Mouse (Mus musculus) embryonic facial prominence, embryonic 15.5 days (tissue): ENCODE results near the gene Mlst8. TPM values are rescaled to one million over a fixed set of nuclear protein-coding genes. Genes with fewer than 3 reads are reported as not detected.

Source experiments
- ATAC-seq: fragments of 200-750 bp; cut with Nextera tagmentation; 2 replicates; pipeline ENCODE4 v1.8.0; 2017; ENCODE audit warnings: low read depth, moderate TSS enrichment; ENCODE audit not compliant: insufficient number of reproducible peaks, low FRiP score, low TSS enrichment
- H3K27ac ChIP-seq: fragments of 300-500 bp; sonication (generic); replicated peaks from 2 replicates; pipeline ENCODE4 v1.5.1; 2015; ENCODE audit warnings: mild to moderate bottlenecking, inconsistent platforms
- H3K27me3 ChIP-seq: fragments of 300-500 bp; sonication (generic); 2 replicates; pipeline ENCODE4 v1.6.1; 2015; ENCODE audit warnings: inconsistent platforms
- H3K36me3 ChIP-seq: fragments of 300-500 bp; sonication (generic); 2 replicates; pipeline ENCODE4 v1.6.1; 2015; ENCODE audit warnings: mild to moderate bottlenecking, inconsistent platforms
- H3K4me1 ChIP-seq: fragments of 300-500 bp; sonication (generic); 2 replicates; pipeline ENCODE4 v1.6.1; 2015; ENCODE audit warnings: inconsistent platforms
- H3K4me2 ChIP-seq: fragments of 300-500 bp; sonication (generic); replicated peaks from 2 replicates; pipeline ENCODE4 v1.6.1; 2015; ENCODE audit warnings: mild to moderate bottlenecking, inconsistent platforms
- H3K4me3 ChIP-seq: fragments of 300-500 bp; sonication (generic); replicated peaks from 2 replicates; pipeline ENCODE4 v1.5.1; 2015; ENCODE audit warnings: mild to moderate bottlenecking, inconsistent platforms
- H3K9ac ChIP-seq: fragments of 300-500 bp; sonication (generic); 2 replicates; pipeline ENCODE4 v1.6.1; 2015; ENCODE audit warnings: inconsistent platforms
- H3K9me3 ChIP-seq: fragments of 300-500 bp; sonication (generic); replicated peaks from 2 replicates; pipeline ENCODE4 v1.6.1; 2016; ENCODE audit warnings: inconsistent platforms
- WGBS: fragments of 180-500 bp; shearing (Covaris S2); methylation state at CpG from one replicate; pipeline ENCODE4 v1.1.7; 2015; 5-methylcytosine and 5-hydroxymethylcytosine counted together
- polyA plus RNA-seq: library from polyadenylated mRNA; unstranded; fragments of >200 nt; fragmentation: Nextera tagmentation; extraction: Ambion mirVana; gene quantifications from 2 replicates; pipeline ENCODE4 v1.2.1, GENCODE M21; 2015

The Mlst8 gene
- 27.2 and 28.8 TPM in 2 replicates for polyA plus RNA-seq

- Histone ChIP-seq H3K4me1 (peaks cover 12% of the 10 kb centered on the region), H3K27ac (peak within 1 kb of the TSS; percentile 98), H3K36me3 (peaks cover 36% of the 10 kb centered on the region), H3K4me2 (peak within 1 kb of the TSS; percentile 61), H3K9me3 (no peaks in the 10 kb centered on the region), H3K9ac (peak within 1 kb of the TSS; percentile 77), H3K27me3 (no peaks in the 10 kb centered on the region), H3K4me3 (peak within 1 kb of the TSS; percentile 87)
- WGBS = under 1% methylated on average over 48 of the region's 48 CpGs
- ATAC-seq = peak; percentile 92
Observed at GRCm38 (mm10) chr17:24478663-24479380, at the start of gene Mlst8. Gene Mlst8 (minus strand): TSS chr17:24479078.

GRCm38 (mm10) chr17:24528560-24528918 lies 49.7 kb upstream of the Mlst8 start:
- Histone ChIP-seq H3K27me3 (no peaks in the 10 kb centered on the region), H3K36me3 (peaks cover 10% of the 10 kb centered on the region; the same call in 1 of the 2 replicates), H3K9me3 (no peaks in the 10 kb centered on the region), H3K4me2 (peak overlapping the region; percentile 64), H3K4me1 (peaks cover 72% of the 10 kb centered on the region), H3K27ac (peak overlapping the region; percentile 90), H3K9ac (peak overlapping the region; percentile 85), H3K4me3 (peak overlapping the region; percentile 89)
- 0% methylated on average over 8 of the region's 8 CpGs for WGBS
- ATAC-seq = no peak

- Histone ChIP-seq H3K4me1 (peaks cover 66% of the 10 kb centered on the region), H3K36me3 (peaks cover 10% of the 10 kb centered on the region; the same call in 1 of the 2 replicates), H3K4me2 (peak within 1 kb of the TSS; percentile 64), H3K9ac (peak within 1 kb of the TSS; percentile 97), H3K27ac (peak within 1 kb of the TSS; percentile 92), H3K4me3 (peak within 1 kb of the TSS; percentile 89), H3K27me3 (no peaks in the 10 kb centered on the region), H3K9me3 (no peaks in the 10 kb centered on the region)
- peak; percentile 98 for ATAC-seq
- under 1% methylated on average over 40 of the region's 40 CpGs for WGBS
Observed at GRCm38 (mm10) chr17:24527723-24528559, 49.1 kb upstream of the Mlst8 start, which contains the start of gene Traf7. Gene Traf7 (minus strand): TSS chr17:24527938.

GRCm38 (mm10) chr17:24527315-24527714 lies 48.4 kb upstream of the Mlst8 start:
- H3K36me3 ChIP-seq = peaks cover 10% of the 10 kb centered on the region; the same call in 1 of the 2 replicates
- ATAC-seq = no peak; the same call in 1 of the 2 replicates
- peak overlapping the region; percentile 97 for H3K9ac ChIP-seq
- H3K9me3 ChIP-seq = no peaks in the 10 kb centered on the region
- peak overlapping the region; percentile 89 for H3K4me3 ChIP-seq
- peak overlapping the region; percentile 92 for H3K27ac ChIP-seq
- H3K4me2 ChIP-seq = peak overlapping the region; percentile 50
- no peaks in the 10 kb centered on the region for H3K27me3 ChIP-seq
- H3K4me1 ChIP-seq = peaks cover 60% of the 10 kb centered on the region
- WGBS = under 1% methylated on average over 19 of the region's 19 CpGs

- H3K4me3 ChIP-seq = no peak overlapping the region
- H3K27me3 ChIP-seq = no peaks in the 10 kb centered on the region
- H3K4me1 ChIP-seq = peaks cover 37% of the 10 kb centered on the region
- H3K4me2 ChIP-seq = no peak overlapping the region
- no peak for ATAC-seq
- WGBS = 66% methylated on average over 2 of the region's 2 CpGs
- peaks cover 7% of the 10 kb centered on the region; the same call in 1 of the 2 replicates for H3K36me3 ChIP-seq
- no peaks in the 10 kb centered on the region for H3K9me3 ChIP-seq
- 0 out of 2 replicates have a peak overlapping the region, but pooled peaks have one; percentile 4 for H3K27ac ChIP-seq
- H3K9ac ChIP-seq = 0 out of 2 replicates have a peak overlapping the region, but pooled peaks have one; percentile 12
Observed at GRCm38 (mm10) chr17:24524734-24525133, 45.9 kb upstream of the Mlst8 start.

GRCm38 (mm10) chr17:24520450-24520849 lies 41.6 kb upstream of the Mlst8 start:
- Histone ChIP-seq H3K9ac (no peak overlapping the region), H3K4me2 (no peak overlapping the region), H3K9me3 (no peaks in the 10 kb centered on the region), H3K4me1 (peaks cover 10% of the 10 kb centered on the region), H3K27me3 (no peaks in the 10 kb centered on the region), H3K36me3 (peaks cover 36% of the 10 kb centered on the region), H3K27ac (no peak overlapping the region), H3K4me3 (no peak overlapping the region)
- ATAC-seq = no peak
- 88% methylated on average over 4 of the region's 4 CpGs for WGBS

- no peaks in the 10 kb centered on the region for H3K9me3 ChIP-seq
- no peaks in the 10 kb centered on the region for H3K4me1 ChIP-seq
- H3K27ac ChIP-seq = no peak overlapping the region; the same call in 1 of the 2 replicates
- no peak overlapping the region for H3K9ac ChIP-seq
- peaks cover 90% of the 10 kb centered on the region for H3K36me3 ChIP-seq
- no peaks in the 10 kb centered on the region for H3K27me3 ChIP-seq
- H3K4me2 ChIP-seq = no peak overlapping the region
- H3K4me3 ChIP-seq = no peak overlapping the region
- ATAC-seq = no peak
- WGBS = 84% methylated on average over 24 of the region's 24 CpGs
Observed at GRCm38 (mm10) chr17:24514270-24515257, 35.7 kb upstream of the Mlst8 start.

- 54% methylated on average over 5 of the region's 5 CpGs for WGBS
- ATAC-seq = no peak
- Histone ChIP-seq H3K36me3 (peaks cover 94% of the 10 kb centered on the region), H3K4me3 (no peak overlapping the region), H3K27ac (no peak overlapping the region), H3K27me3 (no peaks in the 10 kb centered on the region), H3K9me3 (no peaks in the 10 kb centered on the region), H3K4me2 (no peak overlapping the region), H3K4me1 (no peaks in the 10 kb centered on the region), H3K9ac (no peak overlapping the region)
Observed at GRCm38 (mm10) chr17:24513609-24514008, 34.7 kb upstream of the Mlst8 start.

- Histone ChIP-seq H3K9ac (no peak overlapping the region), H3K4me1 (peaks cover 16% of the 10 kb centered on the region), H3K9me3 (no peaks in the 10 kb centered on the region), H3K36me3 (peaks cover 46% of the 10 kb centered on the region), H3K4me3 (no peak overlapping the region), H3K4me2 (no peak overlapping the region), H3K27me3 (no peaks in the 10 kb centered on the region), H3K27ac (no peak overlapping the region)
- 62% methylated on average over 12 of the region's 12 CpGs for WGBS
- no peak for ATAC-seq
Observed at GRCm38 (mm10) chr17:24507806-24508460, 29.1 kb upstream of the Mlst8 start.

- H3K27me3 ChIP-seq = no peaks in the 10 kb centered on the region
- H3K4me2 ChIP-seq = no peak overlapping the region
- ATAC-seq = 0 out of 2 replicates have a peak, but pooled peaks have one; percentile 1
- no peak overlapping the region for H3K9ac ChIP-seq
- no peaks in the 10 kb centered on the region for H3K9me3 ChIP-seq
- 46% methylated on average over 19 of the region's 19 CpGs for WGBS
- H3K4me1 ChIP-seq = peaks cover 19% of the 10 kb centered on the region
- H3K4me3 ChIP-seq = no peak overlapping the region
- H3K36me3 ChIP-seq = peaks cover 40% of the 10 kb centered on the region
- no peak overlapping the region for H3K27ac ChIP-seq
Observed at GRCm38 (mm10) chr17:24507129-24507664, 28.3 kb upstream of the Mlst8 start.
